Mouse (Mus musculus) left cerebral cortex, adult 2 months (tissue): ENCODE data around the gene Enthd1. TPM values are rescaled to one million over a fixed set of nuclear protein-coding genes. Genes with fewer than 3 reads are reported as not detected.

Experiments used
- DNase-seq, 2 experiments: peaks; one replicate each; pipeline ENCODE4 v3.0.0; 2021 to 2022; ENCODE audit warnings: low spot score in 2 of 2, mixed read lengths in 1 of 2; ENCODE audit errors: extremely low spot score in 1 of 2
- H3K27ac ChIP-seq: fragments of 200-600 bp; 2 replicates; pipeline ENCODE4 v1.8.1; 2022
- H3K4me3 ChIP-seq: fragments of 200-600 bp; 2 replicates; pipeline ENCODE4 v1.8.1; 2022
- CTCF ChIP-seq: fragments of 200-600 bp; IDR thresholded peaks from 2 replicates; pipeline ENCODE4 v1.8.1; 2022; ENCODE audit warnings: antibody characterized with exemption, mild to moderate bottlenecking, moderate library complexity
- intact Hi-C: fragments of 180-260 bp; cut with DNase I; formaldehyde crosslinking; loops from one replicate; pipeline ENCODE4 v1.15.1; 2025
- total RNA-seq, 2 experiments: library from RNA; stranded (reverse); gene quantifications; 2 replicates each; pipeline ENCODE4 v1.2.3; 2021

Gene Enthd1
- total RNA-seq, 2 experiments from 2014 or later, result not detected

DNA sequence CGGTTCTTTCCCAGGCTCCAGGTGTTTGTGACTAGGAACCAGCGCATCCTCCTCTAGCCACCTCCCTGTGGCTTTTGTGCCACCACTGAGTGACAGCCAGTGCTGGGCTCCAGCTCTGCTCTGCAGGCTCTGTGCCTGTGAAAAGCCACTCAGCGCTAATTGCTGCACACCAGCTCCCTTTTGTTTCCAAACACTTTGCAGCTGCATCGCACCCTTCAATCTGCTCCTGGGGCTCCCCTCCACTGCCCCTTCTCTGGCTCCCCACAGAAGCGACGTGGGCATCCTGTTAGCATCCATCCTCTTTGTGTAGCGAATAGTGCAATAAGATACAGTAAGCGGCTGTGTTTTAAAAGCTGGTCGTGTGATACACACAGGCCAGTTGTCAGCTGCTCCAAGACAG is 104.9 kb downstream of the Enthd1 start:
- TF ChIP-seq CTCF, result no peak
- H3K27ac ChIP-seq, result no peak overlapping the region
- H3K4me3 ChIP-seq, result no peak overlapping the region
- intact Hi-C loops, result no loop called here
- DNase-seq, result peak in 1 of 2 experiments; percentile 19

DNA sequence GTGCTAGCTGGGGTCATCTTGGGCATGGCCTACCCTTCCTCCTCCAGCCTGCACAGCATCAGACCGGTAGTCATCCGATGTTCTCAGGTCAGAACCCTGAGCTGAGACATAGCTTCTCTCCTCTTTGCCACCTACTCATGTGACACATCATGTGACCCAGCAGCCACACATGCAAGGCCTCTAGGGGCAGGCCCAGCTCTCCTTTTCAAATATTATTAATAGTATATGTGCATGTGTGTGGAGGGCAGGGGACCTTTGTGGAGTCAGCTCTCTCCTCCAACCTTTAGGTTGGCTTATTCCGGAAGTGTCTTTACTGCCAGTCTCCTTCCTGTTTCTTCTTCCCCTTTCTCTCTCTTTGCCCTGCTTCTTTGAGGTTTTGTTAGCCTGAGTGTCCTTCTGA is 107.0 kb downstream of the Enthd1 start:
- intact Hi-C loops, result no loop called here
- no peak for TF ChIP-seq CTCF
- DNase-seq, result no peak
- Histone ChIP-seq H3K4me3 (no peak overlapping the region), H3K27ac (no peak overlapping the region)

DNA sequence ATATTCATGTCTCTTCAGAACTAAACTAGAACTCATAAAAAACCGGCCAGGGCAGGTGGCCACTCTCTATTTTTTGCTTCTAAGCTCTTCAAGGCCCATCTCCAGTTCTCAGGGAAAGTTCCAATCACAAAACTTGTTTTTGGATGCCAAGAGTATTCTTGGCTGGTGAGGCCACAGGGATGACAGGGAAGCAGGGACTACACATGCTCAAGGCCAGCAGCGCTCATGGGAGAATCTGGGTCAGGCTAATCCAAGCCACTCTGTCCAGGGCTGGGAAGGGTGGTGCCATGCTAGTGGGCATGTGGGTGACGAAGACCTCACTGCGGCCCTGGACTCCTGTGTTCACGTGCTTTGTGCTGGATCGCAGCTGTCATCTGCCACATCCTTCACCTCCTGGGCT is 110.5 kb downstream of the Enthd1 start:
- intact Hi-C loops, result no loop called here
- TF ChIP-seq CTCF, result no peak
- no peak for DNase-seq
- H3K27ac ChIP-seq, result peak overlapping the region; percentile 15; the same call in 1 of the 2 replicates
- H3K4me3 ChIP-seq, result no peak overlapping the region

DNA sequence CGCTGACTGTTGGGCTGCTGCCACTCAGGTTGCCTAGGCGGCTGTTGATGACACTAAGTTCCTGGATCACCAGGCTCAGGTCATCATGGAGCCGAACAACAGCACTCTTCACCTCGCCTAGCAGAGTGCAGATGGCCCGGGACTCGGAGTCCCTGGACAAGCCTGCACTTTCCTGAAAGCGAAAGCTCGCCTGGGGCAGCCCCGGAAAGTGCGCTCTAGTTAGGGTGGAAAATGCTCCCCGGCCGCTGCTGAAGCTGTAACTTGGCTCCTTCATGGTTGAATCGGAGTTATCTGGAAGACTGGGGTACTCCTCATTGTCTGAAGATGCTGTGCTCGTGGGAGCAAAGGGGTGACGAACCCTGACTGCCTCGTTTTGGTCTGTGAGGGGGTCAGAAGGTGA is 112.5 kb downstream of the Enthd1 start:
- intact Hi-C loops, result no loop called here
- TF ChIP-seq CTCF, result no peak
- no peak overlapping the region for H3K4me3 ChIP-seq
- H3K27ac ChIP-seq, result no peak overlapping the region
- DNase-seq, result no peak

DNA sequence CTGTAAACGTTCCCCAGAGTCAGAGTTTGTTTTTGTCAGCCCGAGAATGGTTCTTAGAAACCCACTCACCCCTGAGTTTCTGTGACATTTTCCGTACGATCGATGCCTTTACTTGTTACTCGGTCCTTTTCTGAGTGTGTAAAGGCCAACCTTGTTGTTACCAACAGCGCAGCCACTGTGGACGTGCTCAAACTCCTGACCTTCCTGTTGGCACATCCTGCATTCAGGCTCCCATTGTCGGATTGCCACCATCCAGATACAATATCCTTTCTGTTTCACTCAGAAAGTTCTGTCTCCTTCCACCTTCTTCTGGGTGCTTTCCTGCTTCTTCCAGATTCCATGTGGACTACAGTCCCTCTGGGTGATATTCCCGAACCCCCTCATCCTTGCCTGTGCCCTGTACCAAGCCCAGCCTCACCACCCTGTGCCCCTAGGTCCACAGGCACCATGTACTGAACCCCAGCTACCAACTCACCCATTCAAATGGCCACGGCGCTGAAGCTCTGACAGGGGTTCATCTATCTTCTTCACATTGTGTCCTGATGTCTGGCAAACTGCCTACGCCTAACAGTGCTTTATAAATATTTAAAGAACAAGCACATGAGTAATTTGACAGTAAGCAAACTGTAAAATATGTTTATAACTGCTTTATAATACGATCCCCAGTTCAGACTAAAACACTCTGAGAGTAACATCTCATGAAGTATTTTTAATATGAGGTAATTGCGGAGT is 118.8 kb downstream of the Enthd1 start:
- intact Hi-C loops, result no loop called here
- no peak overlapping the region for H3K27ac ChIP-seq

DNA sequence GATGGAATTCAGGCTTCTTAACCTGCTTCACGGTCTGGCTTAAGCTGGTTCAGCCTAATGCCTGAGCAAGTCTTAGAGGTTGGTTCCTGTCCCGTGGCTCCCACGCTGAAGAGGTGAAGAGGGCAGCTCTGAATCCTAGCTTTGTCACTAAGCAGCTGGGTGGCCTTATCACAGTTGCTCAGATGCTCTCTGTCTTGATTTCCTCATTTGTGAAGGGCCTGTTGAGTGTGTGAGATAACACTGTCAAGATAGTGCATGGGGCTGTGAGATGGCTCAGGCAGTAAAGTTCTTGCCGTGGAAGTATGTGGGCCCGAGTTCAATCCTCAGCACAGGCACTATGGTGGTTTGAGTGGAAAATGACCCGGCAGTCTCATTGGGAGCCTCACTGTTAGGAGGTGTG is 124.8 kb downstream of the Enthd1 start:
- no peak for DNase-seq
- Histone ChIP-seq H3K27ac (no peak overlapping the region), H3K4me3 (no peak overlapping the region)

More for the DNA sequence above, 118.8 kb downstream of the Enthd1 start:
- DNase-seq, result no peak
- no peak for TF ChIP-seq CTCF
- H3K4me3 ChIP-seq, result no peak overlapping the region

DNA sequence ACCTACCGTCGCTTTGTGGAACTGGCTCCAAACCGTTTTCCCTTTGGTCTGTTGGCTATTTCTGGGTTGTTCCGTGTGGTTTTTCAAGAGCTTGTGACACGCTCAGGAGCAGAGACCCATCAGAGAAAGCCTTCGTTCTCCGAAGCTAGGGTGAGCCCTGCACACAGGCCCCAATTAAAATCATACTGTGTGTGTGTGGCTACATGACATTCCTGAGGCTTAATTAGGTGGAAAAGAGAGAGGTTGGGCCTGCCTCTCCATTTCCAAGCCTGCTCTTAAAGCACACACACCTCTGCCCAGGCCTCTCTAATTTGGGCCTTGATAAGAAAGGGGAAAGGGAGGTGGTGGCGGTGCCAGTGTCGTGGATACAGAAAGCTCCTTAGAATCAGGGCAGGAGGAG is 126.5 kb downstream of the Enthd1 start:
- TF ChIP-seq CTCF, result no peak
- intact Hi-C loops, result no loop called here
- Histone ChIP-seq H3K27ac (no peak overlapping the region), H3K4me3 (no peak overlapping the region)
- DNase-seq, result no peak

More for the DNA sequence above, 124.8 kb downstream of the Enthd1 start:
- intact Hi-C loops, result no loop called here
- TF ChIP-seq CTCF, result no peak

DNA sequence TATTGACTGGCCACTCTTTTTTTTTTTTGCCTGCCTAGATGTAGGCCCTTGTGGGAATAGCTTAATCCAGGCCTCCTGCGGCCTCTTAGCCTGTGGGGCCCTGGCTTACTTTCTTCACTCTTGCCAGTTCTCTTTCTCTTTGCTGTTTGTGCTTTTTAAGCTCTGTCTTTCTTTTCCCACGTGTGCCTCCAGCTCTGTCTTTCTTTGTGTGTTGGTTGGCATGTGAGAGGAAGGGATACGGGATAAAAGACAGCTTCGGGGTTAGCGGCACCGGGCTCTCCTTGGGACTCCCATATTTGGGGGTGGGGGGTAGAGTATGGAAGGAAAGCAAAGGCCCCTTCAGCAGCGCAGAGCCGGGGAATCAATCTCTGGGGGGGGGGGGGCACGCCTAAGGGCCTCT is 127.0 kb downstream of the Enthd1 start:
- intact Hi-C loops, result no loop called here
- no peak for TF ChIP-seq CTCF
- no peak for DNase-seq
- Histone ChIP-seq H3K4me3 (no peak overlapping the region), H3K27ac (no peak overlapping the region)

DNA sequence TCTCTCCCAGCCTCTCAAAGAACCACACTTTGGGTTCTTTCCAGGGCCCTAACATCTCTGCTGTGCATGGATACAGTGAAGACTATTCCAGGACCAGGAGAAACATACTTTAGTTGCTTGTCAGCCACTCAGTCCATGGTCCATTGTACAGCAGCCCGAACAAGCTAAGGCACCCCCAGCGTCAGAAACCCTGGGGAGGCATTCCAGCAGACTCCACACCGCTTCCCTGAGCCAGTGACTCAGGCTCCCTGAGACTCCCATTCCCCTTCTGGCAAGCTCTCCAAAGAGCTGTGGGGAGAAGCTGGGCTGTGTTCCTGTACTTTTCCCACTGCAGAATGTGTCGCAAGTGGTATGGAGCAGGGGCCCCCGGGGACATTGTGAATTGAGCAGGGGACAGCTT is 128.0 kb downstream of the Enthd1 start:
- intact Hi-C loops, result no loop called here
- Histone ChIP-seq H3K27ac (no peak overlapping the region), H3K4me3 (no peak overlapping the region)
- no peak for TF ChIP-seq CTCF
- DNase-seq, result no peak

DNA sequence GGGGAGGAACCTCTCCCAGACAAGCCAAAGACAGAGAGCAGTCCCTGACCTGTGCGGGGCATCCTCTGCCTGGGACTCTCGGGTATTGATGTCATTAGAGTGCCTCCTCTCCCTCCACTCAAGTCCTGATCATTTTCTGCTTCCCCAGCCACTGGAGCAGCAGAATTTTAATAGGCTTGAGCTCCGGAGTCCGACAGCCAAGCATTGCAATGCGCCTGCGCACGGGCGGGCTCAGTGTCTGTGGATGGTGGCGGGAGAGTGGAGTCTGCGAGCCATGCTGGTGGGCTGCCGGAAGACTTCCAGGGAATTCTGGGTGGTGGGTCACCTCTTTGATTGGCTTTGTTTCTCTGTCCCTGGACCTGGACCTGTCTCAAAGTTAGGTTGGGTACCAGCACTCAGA is 134.6 kb downstream of the Enthd1 start:
- Histone ChIP-seq H3K4me3 (peak overlapping the region; percentile 34; the same call in 1 of the 2 replicates), H3K27ac (no peak overlapping the region)
- peak in 1 of 2 experiments; percentile 26 for DNase-seq
- no peak for TF ChIP-seq CTCF
- intact Hi-C loops, result no loop called here

DNA sequence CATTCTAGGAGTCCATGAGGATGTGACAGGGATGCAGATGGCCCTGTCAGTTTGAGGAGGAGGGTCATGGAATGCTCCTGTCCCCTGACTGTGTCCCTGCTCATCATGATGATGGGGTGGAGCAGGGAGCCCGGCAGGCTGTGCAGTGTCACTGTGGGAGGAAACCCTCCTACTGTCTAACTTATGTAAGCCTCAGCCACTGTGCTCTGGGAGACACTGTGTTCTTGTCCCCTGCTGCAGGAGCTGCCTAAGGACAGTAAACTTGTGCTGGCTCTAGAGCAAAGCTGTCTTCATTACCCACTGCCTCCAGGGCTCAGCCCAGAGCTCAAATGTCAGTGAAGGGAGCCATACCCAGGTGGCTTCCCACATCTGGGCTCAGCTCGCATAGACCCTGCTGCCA is 146.8 kb downstream of the Enthd1 start:
- no peak overlapping the region for H3K27ac ChIP-seq
- intact Hi-C loops, result loop anchor here (5.0 kb wide), 2 partner anchors 69 to 214 kb away; no protein-coding TSS in a partner anchor
- H3K4me3 ChIP-seq, result no peak overlapping the region
- no peak for TF ChIP-seq CTCF
- no peak for DNase-seq

DNA sequence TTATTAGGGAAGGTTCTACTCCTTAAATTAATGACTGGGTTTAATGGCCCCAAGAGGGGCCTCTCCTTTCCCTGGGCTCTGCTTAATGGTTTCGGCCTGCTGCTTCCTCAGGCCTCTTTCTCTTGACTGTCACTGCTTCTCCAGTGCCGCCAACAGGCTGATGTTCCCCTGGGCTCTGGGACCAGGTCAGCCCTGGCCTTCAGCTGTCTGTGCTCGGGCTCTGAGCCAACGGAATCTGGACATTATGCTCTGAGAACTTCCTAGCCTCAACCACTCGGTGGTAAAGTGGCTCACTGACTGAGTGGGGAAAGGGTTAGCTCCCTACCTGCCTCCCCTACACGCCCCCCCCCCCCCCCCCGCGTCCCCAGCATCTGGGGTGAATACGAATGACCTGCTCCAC is 147.9 kb downstream of the Enthd1 start:
- Histone ChIP-seq H3K27ac (no peak overlapping the region), H3K4me3 (no peak overlapping the region)
- intact Hi-C loops, result loop anchor here (5.0 kb wide), 2 partner anchors 70 to 215 kb away; no protein-coding TSS in a partner anchor
- no peak for TF ChIP-seq CTCF
- DNase-seq, result no peak

DNA sequence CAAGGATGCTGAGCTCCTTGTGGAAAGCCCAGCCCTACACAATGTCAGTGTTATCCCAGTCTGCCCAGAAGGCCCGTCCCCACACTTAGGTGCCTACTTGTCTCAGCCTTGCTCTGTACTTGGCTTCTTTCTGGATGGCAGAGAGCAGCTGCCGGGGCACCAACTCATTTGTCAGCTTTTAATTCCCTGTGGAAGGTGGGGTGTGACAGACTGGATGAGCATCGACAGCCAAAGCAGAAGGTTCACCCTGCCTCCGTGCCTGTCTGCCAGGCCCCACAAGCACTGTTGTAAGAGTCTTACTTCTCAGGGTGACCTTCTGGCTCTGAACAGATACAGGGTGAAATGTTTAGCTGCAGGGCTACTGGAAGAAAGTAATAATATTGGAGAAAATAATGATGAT is 149.8 kb downstream of the Enthd1 start:
- Histone ChIP-seq H3K27ac (no peak overlapping the region), H3K4me3 (no peak overlapping the region)
- intact Hi-C loops, result loop anchor here (5.0 kb wide), 2 partner anchors 72 to 217 kb away; no protein-coding TSS in a partner anchor
- no peak for TF ChIP-seq CTCF
- no peak for DNase-seq
